Mouse (Mus musculus) retina, embryonic 14.5 days (tissue): ENCODE results near the gene Ccdc15.

Source experiments
- DNase-seq: peaks from one replicate; pipeline ENCODE4 v3.0.0-alpha.2; 2015; ENCODE audit warnings: low spot score

Ccdc15 gene

GRCm38 (mm10) chr9:37230486-37231195 is 117.6 kb downstream of the Ccdc15 start:
- no peak for DNase-seq

- peak; percentile 86 for DNase-seq
Measured at GRCm38 (mm10) chr9:37229880-37230325, 118.3 kb downstream of the Ccdc15 start.
